Mouse (Mus musculus) left cerebral cortex, postnatal 10 days (tissue): Measurements from ENCODE around the gene Rdh14. TPM values are rescaled to one million over a fixed set of nuclear protein-coding genes. Genes with fewer than 3 reads are reported as not detected.

Experiments
- DNase-seq, 2 experiments: peaks; one replicate each; pipeline ENCODE4 v3.0.0; 2021 to 2022; ENCODE audit warnings: low spot score in 2 of 2, mixed read lengths in 1 of 2; ENCODE audit errors: extremely low spot score in 1 of 2
- intact Hi-C: fragments of 180-260 bp; cut with DNase I; formaldehyde crosslinking; loops from one replicate; pipeline ENCODE4 v1.15.1; 2025
- total RNA-seq, 2 experiments: library from RNA; stranded (reverse); gene quantifications; 2 replicates each; pipeline ENCODE4 v1.2.3; 2021

Gene Rdh14
- 10 to 100 TPM; 31.8 to 33.6 TPM for total RNA-seq

DNA sequence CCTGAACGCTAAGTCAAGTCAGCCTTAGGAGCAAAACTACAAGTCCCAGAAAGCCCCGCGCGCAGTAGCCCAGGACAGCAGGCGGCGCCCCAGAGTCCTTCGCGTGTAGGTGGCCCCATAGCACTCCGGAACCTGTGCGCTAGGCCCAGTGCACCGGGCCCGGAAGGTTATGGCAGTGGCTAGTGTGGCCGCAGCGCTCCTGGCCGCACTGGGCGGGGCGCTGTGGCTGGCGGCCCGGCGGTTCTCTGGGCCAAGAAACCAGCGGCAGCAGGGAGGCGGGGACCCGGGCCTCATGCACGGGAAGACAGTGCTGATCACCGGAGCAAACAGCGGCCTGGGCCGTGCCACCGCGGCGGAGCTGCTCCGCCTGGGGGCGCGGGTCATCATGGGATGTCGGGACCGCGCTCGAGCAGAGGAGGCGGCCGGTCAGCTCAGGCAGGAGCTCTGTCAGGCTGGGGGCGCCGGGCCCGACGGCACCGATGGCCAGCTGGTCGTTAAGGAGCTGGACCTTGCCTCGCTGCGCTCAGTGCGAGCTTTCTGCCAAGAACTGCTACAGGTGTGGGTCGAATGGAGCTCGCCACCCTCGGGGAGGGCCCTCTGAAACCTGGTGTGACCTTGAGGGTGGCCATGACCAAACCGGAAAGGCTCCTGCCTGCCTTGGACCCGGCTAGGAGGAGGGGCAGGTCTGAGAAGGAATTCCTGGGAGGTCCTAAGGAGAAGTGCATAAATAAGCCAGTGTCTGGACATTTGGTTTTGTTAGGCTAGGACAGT is at the start of gene Rdh14:
Rdh14 (plus strand) TSS at position 102 of the 771 bp plus-strand sequence.
- intact Hi-C loops = no loop called here

GRCm38 (mm10) chr12:10350706-10351105 is 39.9 kb upstream of the Rdh14 start:
- intact Hi-C loops = no loop called here
- DNase-seq = peak in 1 of 2 experiments; percentile 26

More for the DNA sequence above, at the start of gene Rdh14:
- DNase-seq = peak; percentile 94 to 96

DNA sequence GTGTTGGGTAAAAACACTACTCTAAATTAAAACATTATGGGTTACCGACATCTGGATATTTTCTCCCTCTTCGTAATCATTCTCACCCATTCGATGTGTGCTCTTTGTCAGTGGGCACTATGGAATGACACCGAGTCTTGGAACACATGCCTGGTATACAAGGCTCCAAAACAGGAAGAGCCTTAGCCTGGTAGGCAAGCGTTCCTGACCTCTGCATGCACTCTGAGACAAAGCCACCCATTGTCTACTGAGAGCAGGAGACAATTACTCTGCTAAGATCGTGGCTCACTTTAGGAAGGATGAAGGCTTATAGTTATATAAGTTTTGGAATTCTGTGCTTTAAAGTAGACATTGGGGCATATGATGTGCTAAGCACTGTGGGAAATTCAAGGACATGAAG is 32.8 kb upstream of the Rdh14 start:
- DNase-seq = no peak
- intact Hi-C loops = no loop called here

DNA sequence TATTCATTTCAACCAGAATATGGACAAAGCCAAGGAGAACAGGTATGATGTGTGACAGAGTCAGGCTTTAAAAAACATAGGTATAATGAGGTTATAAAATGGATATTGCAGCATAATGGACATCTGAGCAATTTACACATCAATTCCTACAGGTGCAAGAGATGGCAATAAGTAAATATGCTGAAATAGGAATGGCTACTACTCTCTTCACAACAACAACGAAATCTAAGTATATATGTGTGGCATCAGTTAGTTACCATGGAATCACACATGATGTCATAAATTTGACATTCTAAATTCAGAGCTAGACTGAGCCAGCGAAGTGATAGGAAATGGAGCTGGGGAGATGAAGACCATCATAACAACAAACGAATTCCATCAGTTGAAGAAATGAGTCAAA is 20.9 kb upstream of the Rdh14 start, which contains the start of gene Nt5c1b:
Nt5c1b (plus strand) TSS at position 301 of the 400 bp plus-strand sequence.
- no peak for DNase-seq
- intact Hi-C loops = no loop called here

DNA sequence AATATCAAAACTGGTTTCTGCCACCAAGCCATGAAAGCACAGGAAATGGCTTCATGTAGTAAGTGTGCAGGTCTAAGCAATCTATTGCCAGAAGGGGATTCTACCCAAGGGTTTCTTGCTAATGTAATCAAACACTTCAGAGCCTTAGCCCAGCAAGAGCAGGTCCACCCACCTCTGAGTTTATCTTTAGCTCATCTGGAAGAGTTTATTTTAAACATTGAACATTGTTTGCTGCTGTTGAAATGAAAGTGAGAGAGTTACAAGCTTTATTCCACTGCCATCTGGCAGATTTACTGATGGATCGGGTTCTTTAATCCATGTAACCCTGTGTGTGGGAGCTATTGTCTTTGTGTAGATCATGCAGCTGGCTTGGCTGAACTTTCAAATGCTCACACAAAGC is 10.2 kb downstream of the Rdh14 start:
- no peak for DNase-seq
- intact Hi-C loops = no loop called here

GRCm38 (mm10) chr12:10402421-10403115 is 12.0 kb downstream of the Rdh14 start:
- no peak for DNase-seq
- intact Hi-C loops = no loop called here

DNA sequence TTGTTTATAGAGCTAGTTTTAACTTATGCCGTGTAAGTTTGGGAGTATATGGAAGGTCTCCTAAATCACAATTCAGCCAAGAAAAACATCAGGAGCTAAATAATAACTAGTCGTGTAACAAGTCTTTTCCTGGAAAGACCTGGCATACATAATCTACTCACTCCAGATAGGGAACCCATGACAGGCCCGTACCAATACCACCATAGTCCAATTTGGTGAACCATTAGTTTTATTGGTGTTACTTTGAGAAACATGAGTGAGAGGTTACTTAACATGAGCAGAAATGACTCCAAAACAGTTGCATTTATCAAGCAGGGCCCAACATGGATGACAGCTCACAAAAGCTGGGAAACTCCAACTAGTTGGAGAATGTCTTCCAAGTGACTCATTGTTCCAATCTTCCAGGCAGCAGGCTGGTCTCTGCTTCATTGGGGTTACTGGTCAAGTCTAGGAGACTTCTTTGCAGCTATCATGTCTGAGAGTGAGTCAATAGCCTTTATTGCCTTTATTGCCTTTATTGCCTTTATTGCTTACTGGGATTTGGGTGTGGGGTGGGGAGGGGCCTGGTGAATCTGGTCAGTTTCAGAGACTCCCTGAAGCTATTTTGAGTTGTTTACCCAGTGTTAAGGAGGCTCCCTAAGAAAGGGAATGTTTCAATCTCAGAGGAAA is 20.1 kb downstream of the Rdh14 start:
- no peak for DNase-seq
- intact Hi-C loops = no loop called here

- DNase-seq = no peak
- intact Hi-C loops = no loop called here
Observed at GRCm38 (mm10) chr12:10411453-10411852, 20.9 kb downstream of the Rdh14 start.

GRCm38 (mm10) chr12:10422347-10422746 is 31.8 kb downstream of the Rdh14 start:
- intact Hi-C loops = no loop called here
- no peak for DNase-seq

GRCm38 (mm10) chr12:10425982-10426863 is 35.7 kb downstream of the Rdh14 start:
- no peak for DNase-seq
- intact Hi-C loops = no loop called here

GRCm38 (mm10) chr12:10430999-10431398 is 40.4 kb downstream of the Rdh14 start:
- intact Hi-C loops = loop anchor here (10.0 kb wide), 1 partner anchor 206 kb away; no protein-coding TSS in a partner anchor

DNA sequence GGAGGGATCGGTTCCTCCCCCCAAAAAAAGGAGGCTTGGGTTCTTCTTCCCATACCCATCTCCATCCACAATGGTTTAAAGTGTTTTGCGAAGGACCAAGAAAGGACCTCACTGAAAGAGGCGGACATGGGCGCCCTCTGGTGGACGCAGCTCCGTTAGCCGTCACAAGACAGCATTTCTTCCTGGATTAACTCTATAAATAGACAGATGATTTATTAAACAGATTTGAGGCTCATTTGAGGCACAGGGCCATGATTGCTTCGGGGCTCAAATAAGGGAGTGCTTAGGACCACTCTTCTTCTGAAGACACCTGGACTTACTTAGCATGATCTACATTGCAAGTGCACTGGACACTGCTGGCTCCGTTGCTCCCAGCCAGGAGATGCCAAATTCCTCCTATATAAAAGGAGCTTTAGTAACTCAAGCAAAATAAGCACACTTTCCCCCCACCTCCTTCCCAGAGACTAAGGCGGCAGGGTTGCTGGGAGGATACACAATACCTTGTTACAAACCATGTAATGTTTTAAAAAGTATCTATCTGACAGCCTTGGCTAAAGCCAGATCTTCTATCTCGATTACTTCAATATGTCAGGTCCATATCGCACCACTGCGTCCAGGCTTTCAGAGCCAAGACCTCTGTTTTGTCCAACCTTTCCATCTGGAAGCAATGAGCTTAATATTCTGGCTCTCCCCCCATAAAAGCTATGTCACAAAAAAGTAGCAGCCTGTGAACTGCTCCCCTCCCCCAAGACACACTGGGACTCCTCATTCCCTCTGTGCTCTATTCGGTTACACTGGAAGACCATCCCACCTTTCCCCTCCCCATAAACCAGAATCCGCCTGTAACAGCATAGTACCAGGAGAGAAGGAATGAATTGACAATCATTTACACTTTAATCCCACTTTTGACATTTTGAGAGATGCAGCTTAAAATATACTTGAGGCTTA is 47.8 kb downstream of the Rdh14 start:
- intact Hi-C loops = loop anchor here (2.0 to 10.0 kb wide), 3 partner anchors 214 to 1386 kb away; partner anchors contain the start of gene Osr1
- peak; percentile 80 to 84 for DNase-seq

More at GRCm38 (mm10) chr12:10430999-10431398, 40.4 kb downstream of the Rdh14 start:
- no peak for DNase-seq

DNA sequence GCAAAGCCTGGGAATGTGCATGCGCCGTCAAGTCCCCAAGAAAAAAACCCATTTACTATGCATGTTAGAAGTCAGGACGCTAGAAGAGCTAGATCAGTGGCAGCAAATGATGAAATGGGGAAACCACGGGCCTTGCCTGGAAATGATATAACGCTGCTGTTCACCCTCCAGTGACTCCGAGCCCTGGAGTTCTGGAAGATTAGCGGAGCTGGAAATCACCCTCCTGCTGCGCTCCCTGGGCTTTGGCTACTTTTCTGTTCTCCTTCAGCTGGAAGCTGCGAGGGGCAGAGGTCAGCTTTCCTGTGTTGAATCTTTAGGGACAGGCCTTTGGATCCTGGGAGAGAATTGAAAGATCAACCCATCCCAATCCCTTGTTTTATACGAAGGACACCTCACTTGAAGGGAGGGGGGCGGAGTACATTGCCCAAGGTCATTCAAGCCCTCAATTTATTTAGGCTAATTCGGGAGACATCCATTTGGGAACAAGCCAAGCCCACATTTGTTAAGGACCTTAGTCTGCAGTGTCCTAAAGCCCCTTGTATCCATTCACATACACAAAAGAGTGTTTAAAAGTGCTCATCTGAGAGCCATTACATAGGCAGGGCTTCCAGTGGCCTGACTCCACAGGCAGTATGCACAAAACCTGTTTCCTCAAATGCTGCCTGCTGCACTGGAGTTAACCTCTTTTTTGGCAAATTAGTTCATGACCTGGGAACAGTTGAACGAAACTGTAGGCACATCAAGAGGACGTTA is 49.1 kb downstream of the Rdh14 start:
- peak in 1 of 2 experiments; percentile 21 for DNase-seq
- intact Hi-C loops = loop anchor here (2.0 to 10.0 kb wide), 3 partner anchors 215 to 1387 kb away; partner anchors contain the start of gene Osr1
